Comparison of ENCODE assay signal across 20 mouse cellular contexts in the genomic region with DNA sequence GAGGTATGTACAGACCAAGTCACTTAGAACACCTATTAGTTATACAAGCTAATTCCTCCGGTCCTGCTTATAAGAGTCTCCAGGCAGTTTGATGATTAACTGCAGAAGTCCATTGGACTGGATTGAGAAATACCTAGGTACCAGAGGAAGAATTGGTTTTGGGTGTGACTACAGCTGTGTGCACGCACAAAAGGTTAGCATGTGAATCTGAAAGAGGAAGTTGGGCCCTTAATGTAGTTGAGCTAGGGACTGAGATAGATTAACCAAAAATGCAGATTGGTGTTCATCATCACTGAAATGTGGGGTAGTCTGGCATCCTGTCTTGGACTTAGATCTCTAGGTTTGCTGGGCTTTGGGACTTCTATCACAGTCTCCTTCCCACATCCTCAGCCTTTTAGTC.
DNase-seq lines count a peak whose midpoint lies in the region; ATAC-seq and TF ChIP-seq lines count a peak whose summit lies in the region.
"Had no signal": no experiment of that assay in that cellular context is flagged by ENCODE, and none has a peak within 500 bp of the region (broad histone marks: within the 10 kb centered on the region; RNA-seq: fewer than 3 reads in every experiment).

No protein-coding gene starts in this region.

- no peak overlapping the region for H3K4me3 ChIP-seq in kidney, adult 2 months (ENCODE audit: insufficient read depth, low read depth, low read length)
- H3K4me3 ChIP-seq: embryonic facial prominence, embryonic 10.5 days; forebrain, embryonic 13.5 days; heart, embryonic 15.5 days; hindbrain, embryonic 10.5 days had no signal

- no peak for TF ChIP-seq POLR2A in kidney, adult 2 months (IDR thresholded peaks at IDR 0.05; ENCODE audit: low read depth, low read length)

- H3K27me3 ChIP-seq in kidney, adult 2 months (replicated peaks; ENCODE audit: control insufficient read depth, insufficient read depth, low read length) = no peaks in the 10 kb centered on the region
- H3K27me3 ChIP-seq: forebrain, embryonic 13.5 days; heart, embryonic 15.5 days had no signal

- DNase-seq in kidney, adult 2 months = peak; percentile 23
- DNase-seq in kidney, postnatal 10 days = no peak
- DNase-seq in adrenal gland, adult 8-10 months = no peak
- DNase-seq in lung, adult 18-20 months = no peak
- no peak for DNase-seq in retina, embryonic 14.5 days (ENCODE audit: low spot score)
- DNase-seq: adrenal gland, postnatal 10 days; cerebellum, adult 11 months; cerebellum, adult 8-10 months; cerebellum, postnatal 36 days; forebrain, postnatal 0 days; gastrocnemius, postnatal 14 days; heart, adult 18-20 months had no signal

- no peaks in the 10 kb centered on the region for H3K36me3 ChIP-seq in kidney, adult 2 months (ENCODE audit: control insufficient read depth, insufficient read depth, low read length)
- H3K36me3 ChIP-seq: embryonic facial prominence, embryonic 10.5 days; G1E; heart, embryonic 15.5 days; hindbrain, embryonic 10.5 days had no signal

- no peak for TF ChIP-seq CTCF in kidney, adult 2 months (conservative IDR thresholded peaks at IDR 0.05; ENCODE audit: insufficient read depth, insufficient read length, low read depth, low read length)

- H3K27ac ChIP-seq in kidney, adult 2 months (ENCODE audit: insufficient read depth, low read depth, low read length) = no peak overlapping the region
- H3K27ac ChIP-seq: embryonic facial prominence, embryonic 10.5 days; forebrain, embryonic 13.5 days; heart, embryonic 15.5 days; hindbrain, embryonic 10.5 days; hindbrain, embryonic 14.5 days had no signal

- peak; percentile 54; the same call in 1 of the 2 replicates for ATAC-seq in common myeloid progenitor, adult 5-6 weeks (replicated peaks; ENCODE audit: low read depth, poor library complexity, severe bottlenecking)
- peak; percentile 61 for ATAC-seq in monocyte, adult 5-6 weeks (replicated peaks; ENCODE audit: insufficient number of reproducible peaks, low FRiP score, low TSS enrichment, poor library complexity, severe bottlenecking)
- ATAC-seq: forebrain, embryonic 13.5 days; forebrain, postnatal 0 days had no signal

- 56% methylated on average over 2 of the region's 2 CpGs for WGBS in kidney, adult 2 months

- no peaks in the 10 kb centered on the region for H3K4me1 ChIP-seq in kidney, adult 2 months (ENCODE audit: control insufficient read depth, insufficient read depth, low read length)
- H3K4me1 ChIP-seq: embryonic facial prominence, embryonic 10.5 days; heart, embryonic 15.5 days; hindbrain, embryonic 10.5 days had no signal
